Mouse (Mus musculus): ENCODE measurements around the gene Lonrf2. TPM values are rescaled to one million over a fixed set of nuclear protein-coding genes. Genes with fewer than 3 reads are reported as not detected.
A peak's percentile ranks its signal among the peaks of the same experiment; 100 is the strongest.

The Lonrf2 gene
- polyA plus RNA-seq, 1 experiment from 2014 or later, result 4.2 TPM

DNA sequence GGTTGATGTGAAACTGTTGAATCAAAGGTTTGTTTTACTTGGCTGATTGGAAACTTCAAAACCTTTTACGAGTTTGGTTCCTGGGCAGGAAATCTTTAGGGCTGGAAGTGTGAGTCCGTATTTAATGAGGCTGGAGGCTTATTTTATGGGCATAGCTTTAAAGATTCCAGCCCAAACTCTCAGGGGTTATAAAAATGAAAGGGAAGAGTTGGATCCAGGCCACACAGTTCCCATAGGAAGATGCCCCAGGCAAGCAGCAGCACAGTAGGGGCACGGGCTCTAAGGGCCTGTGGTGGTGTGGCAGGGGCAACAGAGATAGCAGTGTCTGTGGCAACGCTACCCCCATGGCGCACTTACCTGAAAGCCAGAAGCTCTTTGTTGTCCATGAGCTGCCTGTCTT is 29.7 kb upstream of the Lonrf2 start:
- Histone ChIP-seq H3K4me3 (ENCODE audit: low read depth, low read length) (no peak overlapping the region), H3K27me3 (ENCODE audit: control insufficient read depth, insufficient read depth, low read length) (no peaks in the 10 kb centered on the region), H3K36me3 (ENCODE audit: control insufficient read depth, insufficient read depth, low read length) (peaks cover 4% of the 10 kb centered on the region; the same call in 1 of the 2 replicates), H3K4me2 (no peak overlapping the region), H3K9me3 (ENCODE audit: control insufficient read depth, low read length) (no peaks in the 10 kb centered on the region), H3K27ac (ENCODE audit: low read depth, low read length) (no peak overlapping the region), H3K9ac (ENCODE audit: low read length) (no peak overlapping the region), H3K4me1 (ENCODE audit: control insufficient read depth, insufficient read depth, low read length) (no peaks in the 10 kb centered on the region)
- no peak for DNase-seq (ENCODE audit: low spot score, missing footprints)
- no peak for ATAC-seq (ENCODE audit: low FRiP score)
- WGBS, result 88% methylated on average over 5 of the region's 5 CpGs

DNA sequence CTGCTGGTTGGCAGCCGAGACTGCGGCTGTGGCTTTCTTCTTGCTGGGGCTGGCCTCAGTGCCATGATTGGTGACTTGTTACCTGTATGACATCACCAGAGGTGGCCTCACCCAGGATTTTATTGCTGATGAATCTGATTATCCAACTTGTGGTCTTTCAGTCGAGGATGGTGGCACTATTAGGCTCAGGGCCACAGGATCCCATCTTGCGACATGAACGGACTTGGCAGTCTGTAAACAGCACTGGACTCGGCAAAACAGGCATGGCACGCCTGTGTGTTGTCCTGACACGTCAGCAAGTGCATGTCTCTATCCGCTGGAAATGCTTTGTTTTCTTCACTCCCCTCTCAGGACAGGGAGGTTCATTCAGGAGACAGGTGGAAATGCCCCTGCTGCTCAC is 27.8 kb upstream of the Lonrf2 start:
- Histone ChIP-seq H3K9me3 (ENCODE audit: control insufficient read depth, low read length) (no peaks in the 10 kb centered on the region), H3K36me3 (ENCODE audit: control insufficient read depth, insufficient read depth, low read length) (peaks cover 4% of the 10 kb centered on the region; the same call in 1 of the 2 replicates), H3K27me3 (ENCODE audit: control insufficient read depth, insufficient read depth, low read length) (no peaks in the 10 kb centered on the region), H3K4me2 (no peak overlapping the region), H3K4me1 (ENCODE audit: control insufficient read depth, insufficient read depth, low read length) (no peaks in the 10 kb centered on the region), H3K4me3 (ENCODE audit: low read depth, low read length) (no peak overlapping the region), H3K27ac (ENCODE audit: low read depth, low read length) (no peak overlapping the region), H3K9ac (ENCODE audit: low read length) (no peak overlapping the region)
- DNase-seq (ENCODE audit: low spot score, missing footprints), result peak; percentile 56
- WGBS, result 85% methylated on average over 9 of the region's 9 CpGs
- ATAC-seq (ENCODE audit: low FRiP score), result no peak

DNA sequence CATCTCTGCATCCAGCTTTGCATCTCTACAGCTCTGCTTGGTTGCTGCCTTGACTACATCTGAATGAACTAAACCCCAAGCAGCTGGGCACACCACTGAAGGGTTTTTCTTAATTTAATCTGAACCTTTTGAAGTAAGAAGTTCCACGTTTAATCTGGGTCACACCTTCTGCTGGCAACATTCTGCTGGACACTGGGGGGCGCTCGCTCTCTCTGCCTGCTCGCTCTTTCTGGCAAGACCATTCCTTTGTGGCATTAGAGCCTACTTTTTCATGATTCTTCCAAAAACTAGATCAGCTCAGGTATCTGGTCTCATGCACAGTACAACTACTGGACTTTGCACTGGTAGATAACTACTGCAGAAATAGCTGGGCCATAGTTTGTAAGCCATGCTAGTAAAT is 25.7 kb upstream of the Lonrf2 start:
- ATAC-seq (ENCODE audit: low FRiP score), result no peak
- peak; percentile 84 for DNase-seq (ENCODE audit: low spot score, missing footprints)
- 17% methylated on average over 4 of the region's 4 CpGs for WGBS

DNA sequence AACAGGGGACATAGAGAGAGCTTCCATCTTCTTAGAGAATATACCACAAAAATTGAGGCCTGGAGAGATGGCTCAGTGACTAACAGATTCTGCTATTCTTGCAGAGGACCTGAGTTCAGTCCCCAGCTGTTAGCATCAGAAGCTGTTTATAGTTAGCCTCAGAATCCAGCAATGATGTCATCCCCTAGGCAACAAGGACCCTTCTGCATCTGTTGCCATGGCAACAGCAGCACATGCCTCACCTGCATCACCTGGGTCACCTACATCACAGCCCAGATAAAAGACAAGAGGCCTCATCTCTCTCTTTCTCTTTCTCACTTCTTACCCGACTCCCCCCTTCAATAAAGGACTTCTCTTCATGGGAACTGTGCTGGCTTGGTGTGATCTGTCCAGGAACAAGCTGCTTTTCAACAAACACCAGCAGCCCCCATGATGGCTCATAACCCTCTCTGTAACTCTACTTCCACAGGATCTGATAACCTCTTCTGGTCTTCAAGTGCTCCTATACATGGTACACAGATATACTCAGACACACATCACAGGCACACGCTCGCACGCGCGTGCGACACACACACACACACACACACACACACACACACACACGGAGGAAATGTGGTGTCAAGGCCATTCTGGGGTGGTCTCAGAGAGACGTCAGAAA is 24.5 kb upstream of the Lonrf2 start:
- no peak for ATAC-seq (ENCODE audit: low FRiP score)
- Histone ChIP-seq H3K9me3 (ENCODE audit: control insufficient read depth, low read length) (no peaks in the 10 kb centered on the region), H3K4me2 (no peak overlapping the region), H3K9ac (ENCODE audit: low read length) (no peak overlapping the region), H3K27me3 (ENCODE audit: control insufficient read depth, insufficient read depth, low read length) (no peaks in the 10 kb centered on the region), H3K27ac (ENCODE audit: low read depth, low read length) (no peak overlapping the region), H3K36me3 (ENCODE audit: control insufficient read depth, insufficient read depth, low read length) (peaks cover 2% of the 10 kb centered on the region; the same call in 1 of the 2 replicates), H3K4me1 (ENCODE audit: control insufficient read depth, insufficient read depth, low read length) (no peaks in the 10 kb centered on the region), H3K4me3 (ENCODE audit: low read depth, low read length) (no peak overlapping the region)
- WGBS, result 88% methylated on average over 9 of the region's 9 CpGs
- DNase-seq (ENCODE audit: low spot score, missing footprints), result peak; percentile 67

More for the DNA sequence above, 25.7 kb upstream of the Lonrf2 start:
- Histone ChIP-seq H3K4me3 (ENCODE audit: low read depth, low read length) (no peak overlapping the region), H3K27ac (ENCODE audit: low read depth, low read length) (no peak overlapping the region), H3K36me3 (ENCODE audit: control insufficient read depth, insufficient read depth, low read length) (peaks cover 4% of the 10 kb centered on the region; the same call in 1 of the 2 replicates), H3K9me3 (ENCODE audit: control insufficient read depth, low read length) (no peaks in the 10 kb centered on the region), H3K4me2 (no peak overlapping the region), H3K4me1 (ENCODE audit: control insufficient read depth, insufficient read depth, low read length) (no peaks in the 10 kb centered on the region), H3K9ac (ENCODE audit: low read length) (no peak overlapping the region), H3K27me3 (ENCODE audit: control insufficient read depth, insufficient read depth, low read length) (no peaks in the 10 kb centered on the region)

DNA sequence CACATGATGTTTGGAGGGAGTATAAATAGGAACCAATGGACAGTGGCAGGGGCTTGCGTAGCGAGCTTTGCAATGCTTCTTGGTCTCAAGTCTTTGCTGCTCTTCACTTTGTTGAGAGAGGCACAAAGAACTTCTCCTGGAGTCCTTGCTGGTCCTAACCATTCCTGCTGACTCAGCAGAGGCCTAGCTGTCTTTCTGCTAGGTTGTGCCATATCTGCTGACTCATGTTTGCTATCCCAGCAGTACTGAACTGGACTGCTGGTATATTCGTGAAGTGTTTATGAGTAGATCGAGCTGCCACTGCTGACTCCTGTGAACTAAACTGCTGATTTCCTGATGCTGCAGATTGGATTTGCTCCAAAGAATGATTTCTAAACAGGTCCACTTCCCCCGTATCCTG is 23.7 kb upstream of the Lonrf2 start:
- no peaks in the 10 kb centered on the region for H3K4me1 ChIP-seq (ENCODE audit: control insufficient read depth, insufficient read depth, low read length)
- ATAC-seq (ENCODE audit: low FRiP score), result no peak
- H3K4me3 ChIP-seq (ENCODE audit: low read depth, low read length), result no peak overlapping the region
- no peaks in the 10 kb centered on the region for H3K9me3 ChIP-seq (ENCODE audit: control insufficient read depth, low read length)
- no peak overlapping the region for H3K27ac ChIP-seq (ENCODE audit: low read depth, low read length)
- H3K9ac ChIP-seq (ENCODE audit: low read length), result no peak overlapping the region
- WGBS, result 86% methylated on average over 5 of the region's 5 CpGs
- H3K36me3 ChIP-seq (ENCODE audit: control insufficient read depth, insufficient read depth, low read length), result peaks cover 2% of the 10 kb centered on the region; the same call in 1 of the 2 replicates
- no peak overlapping the region for H3K4me2 ChIP-seq
- H3K27me3 ChIP-seq (ENCODE audit: control insufficient read depth, insufficient read depth, low read length), result no peaks in the 10 kb centered on the region
- DNase-seq (ENCODE audit: low spot score, missing footprints), result peak; percentile 49

DNA sequence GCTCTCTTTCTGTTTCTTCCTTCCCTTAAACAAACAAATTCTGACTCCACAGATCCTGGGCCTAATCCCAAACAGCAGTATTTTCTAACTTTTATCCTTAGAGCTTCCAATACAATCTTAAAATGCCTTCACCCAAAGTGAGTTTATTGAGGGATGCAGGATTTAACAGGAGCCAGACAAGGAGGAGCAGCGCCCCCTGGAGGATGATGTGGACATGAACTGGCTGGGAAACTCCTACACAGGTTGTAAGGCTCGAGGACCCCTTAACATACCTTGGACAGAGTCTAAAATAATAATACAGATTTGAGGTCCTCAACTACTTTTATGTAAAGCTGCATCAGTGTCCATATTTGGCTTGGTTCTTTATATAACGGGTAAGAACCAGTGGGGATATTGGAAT is 19.7 kb upstream of the Lonrf2 start:
- ATAC-seq (ENCODE audit: low FRiP score) (no peak), DNase-seq (ENCODE audit: low spot score, missing footprints) (peak; percentile 98)
- no peak overlapping the region for H3K4me3 ChIP-seq (ENCODE audit: low read depth, low read length)
- H3K4me2 ChIP-seq, result no peak overlapping the region
- no peaks in the 10 kb centered on the region for H3K9me3 ChIP-seq (ENCODE audit: control insufficient read depth, low read length)
- 11% methylated on average over 3 of the region's 3 CpGs for WGBS
- no peak overlapping the region for H3K9ac ChIP-seq (ENCODE audit: low read length)
- H3K27me3 ChIP-seq (ENCODE audit: control insufficient read depth, insufficient read depth, low read length), result no peaks in the 10 kb centered on the region; the same call in 1 of the 2 replicates
- no peak overlapping the region for H3K27ac ChIP-seq (ENCODE audit: low read depth, low read length)
- H3K36me3 ChIP-seq (ENCODE audit: control insufficient read depth, insufficient read depth, low read length), result no peaks in the 10 kb centered on the region
- no peaks in the 10 kb centered on the region for H3K4me1 ChIP-seq (ENCODE audit: control insufficient read depth, insufficient read depth, low read length)

DNA sequence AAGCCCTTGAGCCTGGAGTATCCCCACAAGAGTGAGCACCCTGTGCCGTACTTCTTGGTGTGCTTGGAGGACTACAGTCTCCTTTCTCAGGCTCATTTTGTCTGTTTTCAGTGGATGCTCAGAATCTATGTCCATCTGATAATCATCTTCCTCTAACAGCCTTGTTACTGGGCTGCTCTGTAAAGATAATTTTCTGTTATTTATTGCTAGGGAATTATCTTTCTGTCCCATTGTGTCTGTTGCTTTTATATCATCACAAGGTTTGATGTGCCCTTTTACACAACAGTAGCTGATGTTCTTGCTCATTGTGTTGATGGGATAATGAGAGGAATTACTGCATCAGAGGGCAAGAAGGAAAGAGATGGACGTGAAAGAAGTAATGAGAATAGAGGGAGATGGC is 15.7 kb upstream of the Lonrf2 start:
- DNase-seq (ENCODE audit: low spot score, missing footprints) (peak; percentile 8), ATAC-seq (ENCODE audit: low FRiP score) (no peak)
- 75% methylated on average over 2 of the region's 2 CpGs for WGBS
- peaks cover 8% of the 10 kb centered on the region for H3K4me1 ChIP-seq (ENCODE audit: control insufficient read depth, insufficient read depth, low read length)
- H3K36me3 ChIP-seq (ENCODE audit: control insufficient read depth, insufficient read depth, low read length), result no peaks in the 10 kb centered on the region
- H3K9me3 ChIP-seq (ENCODE audit: control insufficient read depth, low read length), result no peaks in the 10 kb centered on the region
- H3K4me3 ChIP-seq (ENCODE audit: low read depth, low read length), result no peak overlapping the region
- no peak overlapping the region for H3K27ac ChIP-seq (ENCODE audit: low read depth, low read length)
- no peak overlapping the region for H3K9ac ChIP-seq (ENCODE audit: low read length)
- H3K27me3 ChIP-seq (ENCODE audit: control insufficient read depth, insufficient read depth, low read length), result no peaks in the 10 kb centered on the region; the same call in 1 of the 2 replicates
- no peak overlapping the region for H3K4me2 ChIP-seq

DNA sequence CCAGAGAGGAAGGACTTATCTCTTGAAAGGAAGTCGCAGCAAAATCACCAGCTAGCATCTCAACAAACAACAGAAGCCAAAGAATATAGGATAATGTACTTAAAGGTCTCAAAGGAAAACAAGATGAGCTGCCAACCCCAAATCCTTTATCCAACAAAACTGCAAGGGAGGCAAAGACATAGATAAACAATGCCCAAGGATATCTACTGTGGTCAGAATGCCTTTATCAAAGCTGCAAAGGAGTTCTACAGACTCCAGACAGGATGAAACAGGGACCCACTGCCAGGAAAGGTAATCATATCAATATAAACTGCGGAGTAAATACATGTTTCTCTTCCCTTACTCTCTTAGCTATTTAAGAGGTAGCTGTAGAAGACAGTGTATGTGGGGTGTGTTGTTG is 14.1 kb upstream of the Lonrf2 start:
- no peaks in the 10 kb centered on the region for H3K9me3 ChIP-seq (ENCODE audit: control insufficient read depth, low read length)
- H3K27ac ChIP-seq (ENCODE audit: low read depth, low read length), result no peak overlapping the region
- no peak overlapping the region for H3K9ac ChIP-seq (ENCODE audit: low read length)
- no peak overlapping the region for H3K4me2 ChIP-seq
- H3K4me3 ChIP-seq (ENCODE audit: low read depth, low read length), result no peak overlapping the region
- WGBS, result 83% methylated on average over 2 of the region's 2 CpGs
- DNase-seq (ENCODE audit: low spot score, missing footprints), result peak; percentile 14
- H3K36me3 ChIP-seq (ENCODE audit: control insufficient read depth, insufficient read depth, low read length), result no peaks in the 10 kb centered on the region
- peaks cover 12% of the 10 kb centered on the region for H3K4me1 ChIP-seq (ENCODE audit: control insufficient read depth, insufficient read depth, low read length)
- ATAC-seq (ENCODE audit: low FRiP score), result no peak
- no peaks in the 10 kb centered on the region; the same call in 1 of the 2 replicates for H3K27me3 ChIP-seq (ENCODE audit: control insufficient read depth, insufficient read depth, low read length)

DNA sequence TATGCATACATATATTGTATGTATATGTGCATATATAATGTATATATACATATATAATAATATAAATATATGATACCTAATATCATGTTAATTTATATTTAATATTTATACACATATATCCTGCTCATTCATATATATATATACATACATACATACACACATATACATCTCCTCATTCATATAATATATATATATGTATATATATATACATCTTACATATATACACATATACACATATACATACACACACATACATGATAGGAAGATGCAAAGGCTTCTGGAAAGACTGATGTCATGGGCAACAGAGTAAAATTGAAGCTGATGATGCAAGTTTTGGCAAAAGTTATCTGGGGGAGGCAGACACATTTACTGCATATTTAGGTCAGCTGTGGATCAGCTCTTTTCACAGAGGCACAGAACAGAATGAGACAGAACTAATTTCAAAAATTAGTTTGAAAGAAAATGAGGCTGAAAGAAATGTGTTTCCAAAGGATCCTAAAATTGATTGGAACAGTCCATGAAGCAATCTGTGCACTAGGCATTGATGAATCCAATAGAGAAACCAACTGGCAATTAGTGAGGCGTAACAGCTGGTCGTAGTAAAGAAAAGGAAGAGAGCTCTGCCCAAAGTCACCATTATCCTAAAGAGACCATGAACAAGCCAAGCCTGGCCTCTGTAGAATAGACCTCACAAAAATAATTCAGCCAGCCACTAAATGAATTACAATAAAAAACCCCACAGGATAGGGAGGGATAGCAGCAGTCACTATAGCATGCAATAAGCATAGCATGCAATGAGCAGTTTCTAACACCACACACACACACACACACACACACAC is 12.2 kb upstream of the Lonrf2 start:
- Histone ChIP-seq H3K9me3 (ENCODE audit: control insufficient read depth, low read length) (no peaks in the 10 kb centered on the region), H3K27ac (ENCODE audit: low read depth, low read length) (no peak overlapping the region; the same call in 1 of the 2 replicates), H3K4me3 (ENCODE audit: low read depth, low read length) (no peak overlapping the region), H3K4me1 (ENCODE audit: control insufficient read depth, insufficient read depth, low read length) (peaks cover 12% of the 10 kb centered on the region), H3K36me3 (ENCODE audit: control insufficient read depth, insufficient read depth, low read length) (no peaks in the 10 kb centered on the region), H3K4me2 (no peak overlapping the region), H3K9ac (ENCODE audit: low read length) (no peak overlapping the region), H3K27me3 (ENCODE audit: control insufficient read depth, insufficient read depth, low read length) (no peaks in the 10 kb centered on the region; the same call in 1 of the 2 replicates)
- peak; percentile 48; the same call in 1 of the 2 replicates for ATAC-seq (ENCODE audit: low FRiP score)
- peak; percentile 66 for DNase-seq (ENCODE audit: low spot score, missing footprints)
- WGBS, result 56% methylated on average over 2 of the region's 2 CpGs
